Mouse (Mus musculus) Patski (cell line): ENCODE results near the gene Gsc2. TPM values are rescaled to one million over a fixed set of nuclear protein-coding genes. Genes with fewer than 3 reads are reported as not detected.

Experiments
- ATAC-seq: fragments of 100-300 bp; one replicate; pipeline ENCODE4 v1.8.0; 2021
- CTCF ChIA-PET: fragments of 350-600 bp; sonication (Branson Sonifier 250); formaldehyde crosslinking; loops from one replicate; lab custom pipeline; 2022; ENCODE audit warnings: inconsistent platforms; lab: Charles Lee
- POLR2A ChIA-PET: fragments of 350-600 bp; sonication (Branson Sonifier 250); formaldehyde crosslinking; loops from one replicate; lab custom pipeline; 2022; ENCODE audit warnings: antibody characterized with exemption, inconsistent platforms; lab: Charles Lee
- DNase-seq: peaks from one replicate; pipeline ENCODE4 v3.0.0-alpha.2; 2011; ENCODE audit warnings: low read depth, low spot score
- H3K27me3 ChIP-seq: fragments of 371-371 bp; one replicate; pipeline ENCODE4 v1.5.1; 2021
- CTCF ChIP-seq: fragments of 100-300 bp; IDR thresholded peaks from one replicate; pipeline ENCODE4 v1.5.1; 2021
- in situ Hi-C: fragments of 300-500 bp; cut with MboI; formaldehyde crosslinking; loops from 3 replicates; pipeline ENCODE4 v1.11.1; 2018; ENCODE audit warnings: low pct_unique_long_range_greater_than_20kb, mixed read lengths
- polyA plus RNA-seq: library from polyadenylated mRNA; unstranded; gene quantifications from one replicate; pipeline ENCODE4 v1.2.3, GENCODE M21; 2021

Gene Gsc2
- polyA plus RNA-seq, 1 experiment from 2014 or later: not detected

DNA sequence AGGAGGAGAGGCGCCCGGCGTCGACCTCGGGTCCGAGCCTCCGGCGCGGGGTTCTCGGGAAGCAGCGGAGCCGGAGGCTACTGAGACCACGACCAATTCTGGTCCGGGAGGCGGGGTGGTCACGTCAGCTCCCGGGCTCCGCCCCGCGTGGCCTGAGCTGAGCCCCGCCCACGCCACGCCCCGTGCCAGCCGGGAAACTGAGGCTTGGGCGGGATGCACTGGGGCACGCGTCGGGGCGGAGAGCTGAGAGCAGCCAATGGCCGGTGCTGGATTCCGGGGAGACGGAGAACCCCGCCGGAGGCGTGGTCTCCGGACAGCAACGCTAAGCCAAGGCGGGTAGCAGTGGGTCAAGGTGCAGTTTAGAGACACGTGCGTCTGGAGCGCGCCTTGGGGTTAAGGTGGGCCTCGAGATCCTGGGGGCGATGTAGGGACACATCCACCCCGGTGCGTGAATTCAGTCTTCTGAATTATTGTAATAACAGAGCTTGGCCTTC lies 13.3 kb upstream of the Gsc2 start, which contains the start of gene Slc25a1:
TSS of gene Slc25a1 (minus strand) at position 133 of the 494 bp plus-strand sequence.
- ChIA-PET CTCF (interaction anchor here (1.0 to 2.2 kb wide), 6 partner anchors 10 to 62 kb away, joined by 3 to 19 read pairs (median 3); no protein-coding TSS in a partner anchor), POLR2A (interaction anchor here (1.1 to 1.4 kb wide), 3 partner anchors 8 to 12 kb away, joined by 3 to 4 read pairs (median 4); no protein-coding TSS in a partner anchor)
- no peak for DNase-seq
- no peaks in the 10 kb centered on the region for H3K27me3 ChIP-seq
- ATAC-seq: peak; percentile 73
- no peak for TF ChIP-seq CTCF
- in situ Hi-C loops: no loop called here

DNA sequence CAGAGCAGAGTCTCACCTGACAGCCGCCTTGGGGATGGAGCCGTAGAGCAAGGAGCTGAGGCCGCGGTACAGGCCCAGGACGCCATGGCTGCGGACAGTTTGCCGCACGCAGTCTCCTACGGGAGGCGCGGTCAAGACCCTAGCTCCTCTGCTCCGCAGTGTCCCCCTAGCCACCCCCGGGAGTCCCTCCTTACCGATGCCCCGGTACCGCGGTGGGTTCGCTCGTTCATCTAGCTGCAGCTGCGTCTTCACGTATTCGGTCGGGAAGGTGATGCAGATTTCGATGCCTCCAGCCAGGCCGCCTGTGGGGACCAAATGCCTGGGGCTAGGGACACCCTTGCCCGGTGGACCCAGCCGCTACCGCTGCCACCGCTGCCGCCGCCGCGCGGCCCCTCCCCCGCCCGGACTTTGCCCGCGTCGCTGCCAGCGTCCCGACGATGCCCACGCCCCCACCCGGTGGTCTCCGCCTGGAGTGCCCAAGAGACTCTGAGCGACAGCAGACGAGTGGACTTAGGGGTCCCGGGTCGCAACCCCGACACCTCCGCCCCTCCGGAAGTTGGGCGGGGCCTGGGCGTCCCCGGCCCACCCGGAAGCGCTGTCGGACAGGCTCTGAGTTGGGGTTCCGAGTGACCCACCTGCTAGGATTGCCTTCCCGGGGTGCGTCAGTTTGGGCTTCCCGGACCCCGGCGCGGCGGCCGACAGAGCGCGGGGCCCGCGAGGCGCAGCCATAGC lies 12.7 kb upstream of the Gsc2 start:
- in situ Hi-C loops: no loop called here
- H3K27me3 ChIP-seq: no peaks in the 10 kb centered on the region
- DNase-seq (no peak), ATAC-seq (peak; percentile 2)
- POLR2A ChIA-PET: interaction anchor here (1.4 kb wide), 1 partner anchor 9 kb away, joined by 4 read pairs; no protein-coding TSS in a partner anchor
- CTCF ChIA-PET: interaction anchor here (1.0 to 2.2 kb wide), 2 partner anchors 11 to 13 kb away, joined by 3 to 19 read pairs; no protein-coding TSS in a partner anchor
- TF ChIP-seq CTCF: no peak

DNA sequence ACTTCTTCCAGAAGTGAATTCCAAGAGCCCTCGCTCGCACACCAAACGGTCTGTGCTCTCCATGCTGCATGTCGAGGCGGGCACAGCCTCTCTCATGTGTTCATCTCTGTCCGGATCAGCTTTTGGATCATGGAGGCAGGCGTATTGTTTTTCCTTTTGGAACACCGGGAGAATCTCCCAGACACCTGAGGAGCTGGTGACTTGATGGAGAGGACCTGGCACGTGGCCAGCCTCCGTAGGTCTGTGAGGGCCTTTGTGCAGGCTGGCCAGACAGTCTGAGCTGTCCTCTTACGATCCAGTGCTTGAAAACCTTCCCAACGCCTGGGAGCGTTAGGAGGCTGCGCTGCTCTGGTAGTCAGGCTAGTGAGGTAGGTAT lies 7.3 kb upstream of the Gsc2 start:
- ChIA-PET CTCF (interaction anchor here (1.2 to 2.1 kb wide), 3 partner anchors 10 to 38 kb away, joined by 3 to 10 read pairs (median 7); partner anchors contain the start of gene Ess2), POLR2A (interaction anchor here (0.7 to 1.9 kb wide), 3 partner anchors 12 to 86 kb away, joined by 3 to 7 read pairs (median 7); partner anchors contain the start of gene Gm20518)
- in situ Hi-C loops: no loop called here
- peaks cover 6% of the 10 kb centered on the region for H3K27me3 ChIP-seq
- TF ChIP-seq CTCF: no peak
- DNase-seq (no peak), ATAC-seq (no peak)

DNA sequence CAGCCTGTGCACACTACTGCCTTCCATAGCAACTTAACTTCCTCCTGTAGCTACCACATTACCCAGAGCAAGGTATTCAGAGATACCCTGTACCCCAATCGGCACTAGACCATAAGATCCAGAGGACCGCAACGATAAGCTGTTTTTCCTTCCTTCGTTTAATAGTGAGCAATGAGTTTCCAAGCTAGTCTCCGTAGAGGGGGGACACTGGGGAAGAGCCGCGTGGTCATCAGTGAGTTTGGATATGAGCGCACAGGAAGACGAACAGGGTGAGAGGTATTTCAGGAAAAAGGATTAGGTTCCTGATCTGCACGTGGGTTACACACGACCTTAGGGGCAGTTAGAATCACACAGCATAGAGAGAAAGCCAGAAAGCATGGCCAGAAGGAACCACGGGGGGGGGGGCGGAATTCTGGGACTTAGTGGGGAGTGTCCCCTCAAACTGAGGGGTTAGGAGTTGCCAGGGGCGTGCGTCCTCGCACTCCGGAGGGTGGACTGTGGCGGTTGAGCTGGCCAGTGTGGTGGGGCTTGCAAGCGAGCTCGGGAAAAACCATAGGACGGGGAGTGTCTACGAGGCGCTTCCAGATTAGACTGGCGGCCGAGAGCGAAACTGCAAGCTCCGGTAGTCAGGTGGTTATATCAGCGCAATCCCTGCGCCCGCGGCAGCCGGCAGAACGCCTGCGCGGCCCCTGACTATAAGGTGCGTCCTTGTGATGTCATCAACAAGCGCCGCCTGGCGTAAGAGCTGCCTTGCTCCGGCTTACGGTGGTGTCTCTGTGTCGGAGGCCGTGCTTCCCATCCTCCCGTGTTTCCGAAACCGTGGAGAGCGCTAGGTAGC lies 6.7 kb upstream of the Gsc2 start:
- in situ Hi-C loops: no loop called here
- peak; percentile 77 for DNase-seq
- ATAC-seq: peak; percentile 78
- ChIA-PET CTCF (interaction anchor here (1.2 to 2.1 kb wide), 3 partner anchors 10 to 37 kb away, joined by 3 to 10 read pairs (median 7); partner anchors contain the start of gene Ess2), POLR2A (interaction anchor here (0.5 to 1.9 kb wide), 4 partner anchors 11 to 309 kb away, joined by 3 to 7 read pairs (median 5); partner anchors contain the start of gene Gm20518)
- peaks cover 12% of the 10 kb centered on the region for H3K27me3 ChIP-seq
- no peak for TF ChIP-seq CTCF

DNA sequence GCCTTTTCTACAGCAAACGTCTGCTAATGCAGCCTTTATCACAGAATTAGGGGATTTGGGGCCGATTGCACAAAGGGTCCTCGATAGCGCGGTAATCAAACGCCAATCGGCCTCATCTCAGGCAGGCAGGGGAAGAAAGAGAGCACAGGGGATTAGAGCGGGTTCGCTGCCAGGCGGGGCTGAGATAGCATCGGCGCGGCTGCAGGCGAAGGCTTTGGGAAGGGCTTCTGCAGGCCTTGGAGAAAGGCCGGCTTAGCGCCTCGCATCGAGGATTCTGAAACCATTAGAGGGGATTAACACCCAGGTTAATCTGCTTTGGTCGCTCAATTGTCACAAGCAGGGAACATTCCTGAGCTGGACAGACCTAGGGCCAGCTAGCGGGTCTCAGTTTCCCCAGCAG lies 5.7 kb upstream of the Gsc2 start:
- TF ChIP-seq CTCF: no peak
- DNase-seq (no peak), ATAC-seq (no peak)
- ChIA-PET POLR2A (interaction anchor here (1.4 kb wide), 1 partner anchor 10 kb away, joined by 7 read pairs; no protein-coding TSS in a partner anchor), CTCF (interaction anchor here (1.5 to 2.1 kb wide), 2 partner anchors 9 to 18 kb away, joined by 7 to 10 read pairs; partner anchors contain the start of gene Ess2)
- peaks cover 22% of the 10 kb centered on the region for H3K27me3 ChIP-seq
- in situ Hi-C loops: no loop called here

DNA sequence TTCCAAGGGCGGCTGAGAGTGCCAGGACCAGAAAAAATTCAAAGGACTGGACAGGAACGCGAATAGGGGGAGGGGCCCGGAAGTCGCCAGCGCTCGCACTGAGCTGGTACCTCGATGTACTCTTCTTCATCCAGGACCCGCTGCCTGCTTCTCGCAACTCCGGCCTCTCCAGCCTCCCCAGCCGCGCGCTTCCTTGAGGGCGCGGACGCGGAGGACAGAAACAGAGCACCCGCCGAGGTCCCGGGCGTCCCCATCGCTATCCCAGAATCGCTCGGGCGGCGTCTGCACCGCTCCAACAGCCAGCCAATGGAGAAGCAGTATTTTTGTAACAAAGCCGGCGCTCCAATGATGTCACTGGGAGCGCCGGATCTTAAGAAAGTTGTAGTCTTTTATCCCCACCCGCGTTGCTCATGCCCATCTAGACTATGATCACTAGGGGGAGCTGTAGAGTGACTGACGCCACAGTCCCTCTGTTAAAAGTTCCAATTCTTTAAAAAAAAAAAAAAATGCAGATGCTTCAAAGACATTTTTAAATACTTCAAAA lies 3.7 kb downstream of the Gsc2 start, which contains the start of gene Ess2:
TSS of gene Ess2 (minus strand) at position 297 of the 544 bp plus-strand sequence.
- ChIA-PET CTCF (interaction anchor here (2.8 kb wide), 1 partner anchor 10 kb away, joined by 10 read pairs; no protein-coding TSS in a partner anchor), POLR2A (interaction anchor here (1.6 kb wide), 1 partner anchor 10 kb away, joined by 7 read pairs; no protein-coding TSS in a partner anchor)
- in situ Hi-C loops: loop anchor here (5.0 kb wide), 2 partner anchors 76 to 126 kb away; no protein-coding TSS in a partner anchor
- TF ChIP-seq CTCF: no peak
- peaks cover 41% of the 10 kb centered on the region for H3K27me3 ChIP-seq
- DNase-seq (peak; percentile 71), ATAC-seq (peak; percentile 86)

DNA sequence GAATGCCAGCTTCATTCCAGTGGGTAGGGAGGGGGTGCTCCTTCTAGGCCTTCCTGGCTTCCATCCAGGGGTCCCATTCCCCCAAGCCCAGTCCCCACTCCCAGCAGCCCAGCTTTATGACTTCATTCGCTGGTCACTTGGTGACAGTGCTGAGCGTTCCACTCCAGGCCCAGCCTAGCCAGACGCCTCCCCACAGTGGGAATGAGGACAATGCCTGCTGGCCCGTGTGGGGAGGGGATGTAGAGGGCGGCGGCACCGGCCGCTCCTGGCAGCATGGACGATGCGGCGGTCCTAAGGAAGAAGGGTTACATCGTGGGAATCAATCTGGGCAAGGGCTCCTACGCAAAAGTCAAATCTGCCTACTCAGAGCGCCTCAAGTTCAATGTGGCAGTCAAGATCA lies 16.4 kb downstream of the Gsc2 start, which contains the start of the genes Dgcr2 and Tssk2:
TSS of gene Dgcr2 (minus strand) at position 101 of the 400 bp plus-strand sequence.
TSS of gene Tssk2 (plus strand) at position 176 of the 400 bp plus-strand sequence.
- ATAC-seq (no peak), DNase-seq (no peak)
- H3K27me3 ChIP-seq: no peaks in the 10 kb centered on the region
- no peak for TF ChIP-seq CTCF
- ChIA-PET POLR2A (no interaction called here), CTCF (no interaction called here)
- in situ Hi-C loops: no loop called here

DNA sequence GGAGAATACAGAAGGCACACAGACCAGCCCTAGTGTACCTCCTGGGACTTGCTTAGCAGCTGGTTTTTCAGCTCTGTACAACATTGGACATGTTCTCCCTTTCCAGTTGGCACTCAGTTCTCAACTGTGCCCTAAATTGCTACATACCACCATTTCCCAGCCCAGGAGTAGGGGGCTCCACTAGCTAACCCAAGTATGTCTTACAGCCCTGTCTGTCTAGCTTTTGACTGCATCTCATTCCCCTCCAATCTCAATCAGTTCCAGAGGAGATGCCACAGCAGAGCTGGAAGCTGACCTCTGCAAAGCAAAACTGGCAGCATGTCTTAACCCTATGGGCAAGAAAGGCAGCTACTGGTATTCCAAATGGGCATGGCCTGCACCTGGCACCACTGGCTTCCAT lies 18.8 kb downstream of the Gsc2 start:
- TF ChIP-seq CTCF: no peak
- in situ Hi-C loops: no loop called here
- ChIA-PET CTCF (interaction anchor here (1.2 kb wide), 1 partner anchor 13 kb away, joined by 3 read pairs; no protein-coding TSS in a partner anchor), POLR2A (interaction anchor here (0.6 kb wide), 1 partner anchor 299 kb away, joined by 5 read pairs; no protein-coding TSS in a partner anchor)
- DNase-seq (no peak), ATAC-seq (no peak)
- H3K27me3 ChIP-seq: no peaks in the 10 kb centered on the region

DNA sequence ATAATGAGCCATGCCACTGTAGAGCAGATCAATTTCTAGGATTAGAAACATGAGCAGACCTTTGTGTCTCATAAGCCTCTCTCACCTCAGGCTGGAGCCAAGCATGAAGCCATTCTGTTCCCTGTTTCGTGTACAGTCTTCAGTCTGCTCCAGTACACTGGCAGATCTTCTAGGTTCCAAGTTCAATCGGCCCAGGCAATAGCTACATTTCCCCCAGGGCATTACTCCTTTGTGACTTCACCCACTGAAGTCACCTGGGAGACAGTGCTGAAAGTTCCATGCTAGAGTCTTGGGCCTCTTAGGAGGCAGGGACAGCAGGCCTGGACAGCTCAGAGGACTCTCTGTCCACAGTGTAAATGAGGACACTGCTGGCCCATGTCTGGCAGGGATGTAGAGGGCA lies 20.9 kb downstream of the Gsc2 start, which contains the start of gene Tssk1:
TSS of gene Tssk1 (plus strand) at position 301 of the 400 bp plus-strand sequence.
- CTCF ChIA-PET: no interaction called here
- DNase-seq (no peak), ATAC-seq (no peak)
- no peaks in the 10 kb centered on the region for H3K27me3 ChIP-seq
- no peak for TF ChIP-seq CTCF
- POLR2A ChIA-PET: no interaction called here
- in situ Hi-C loops: no loop called here
